Mouse (Mus musculus): ENCODE results near the gene Cobl. TPM values are rescaled to one million over a fixed set of nuclear protein-coding genes. Genes with fewer than 3 reads are reported as not detected.

The Cobl gene
- polyA plus RNA-seq (2015; fragmentation: Nextera tagmentation; extraction: Ambion mirVana) = 3.4 and 4.0 TPM in 2 replicates

GRCm38 (mm10) chr11:12464181-12465162, at the start of gene Cobl:
Gene Cobl (minus strand): TSS chr11:12464960.

Data from adrenal gland, postnatal 0 days (tissue).